Mouse (Mus musculus) cerebellum, postnatal 4 days (tissue): Measurements from ENCODE around the gene Pkig.
A peak's percentile ranks its signal among the peaks of the same experiment; 100 is the strongest.

Experiments used
- DNase-seq, 2 experiments: peaks; one replicate each; pipeline ENCODE4 v3.0.0; 2022; ENCODE audit warnings: low spot score in 2 of 2, mixed read lengths in 1 of 2

Pkig gene

GRCm38 (mm10) chr2:163710606-163711159 is 52.5 kb downstream of the Pkig start:
- DNase-seq, result no peak

- DNase-seq, result no peak
These were observed 53.2 kb downstream of the Pkig start for GRCm38 (mm10) chr2:163711368-163711868.

GRCm38 (mm10) chr2:163712473-163712872 is 54.3 kb downstream of the Pkig start:
- DNase-seq, result no peak

DNA sequence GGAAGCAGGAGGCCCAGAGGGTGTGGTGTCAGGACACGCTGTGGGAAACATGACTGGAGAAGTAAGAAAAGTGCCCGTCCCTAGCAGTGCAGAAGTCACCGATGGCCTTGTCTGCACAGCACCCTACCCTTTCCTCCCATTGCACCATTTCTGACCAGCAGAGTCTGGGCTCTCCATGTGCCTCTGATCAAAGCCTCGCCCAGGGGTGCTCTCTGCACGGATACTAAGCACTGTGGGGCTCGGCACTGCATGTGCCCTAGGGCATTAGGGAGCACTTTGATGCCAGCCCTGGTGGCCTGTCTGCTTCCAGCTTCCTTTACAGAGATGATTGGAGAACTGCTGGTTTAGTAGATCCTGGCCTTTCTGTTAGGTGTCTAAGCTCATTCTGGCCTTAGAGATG is 54.7 kb downstream of the Pkig start:
- DNase-seq, result no peak

GRCm38 (mm10) chr2:163713340-163713739 is 55.2 kb downstream of the Pkig start:
- DNase-seq, result no peak

DNA sequence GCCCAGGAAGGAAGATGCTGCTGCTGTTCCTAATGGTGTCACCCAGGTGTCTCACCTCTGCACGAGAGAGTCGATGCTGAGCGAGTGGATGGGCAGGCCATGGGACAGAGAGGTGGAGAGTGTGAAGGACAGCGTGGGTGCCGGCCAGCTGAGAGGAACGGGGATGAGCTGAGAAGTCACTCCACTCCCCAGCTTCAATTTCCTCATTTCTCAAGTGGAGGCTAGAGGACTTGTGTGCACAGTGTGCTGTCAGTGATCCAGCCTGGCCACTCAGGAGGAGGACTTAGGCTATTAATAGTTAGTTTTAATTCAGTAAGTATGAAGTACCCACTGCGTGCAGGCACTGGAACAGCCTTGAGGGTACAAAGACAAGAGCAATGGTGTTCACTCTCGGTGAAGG is 58.3 kb downstream of the Pkig start:
- DNase-seq, result no peak

GRCm38 (mm10) chr2:163716853-163717252 is 58.7 kb downstream of the Pkig start:
- DNase-seq, result no peak

- no peak for DNase-seq
These were observed 60.3 kb downstream of the Pkig start for GRCm38 (mm10) chr2:163718526-163718925.

GRCm38 (mm10) chr2:163718951-163719603 is 60.9 kb downstream of the Pkig start:
- DNase-seq, result peak; percentile 87 to 89

- DNase-seq, result peak in 1 of 2 experiments; percentile 21
These were observed 61.4 kb downstream of the Pkig start for GRCm38 (mm10) chr2:163719616-163720015.

DNA sequence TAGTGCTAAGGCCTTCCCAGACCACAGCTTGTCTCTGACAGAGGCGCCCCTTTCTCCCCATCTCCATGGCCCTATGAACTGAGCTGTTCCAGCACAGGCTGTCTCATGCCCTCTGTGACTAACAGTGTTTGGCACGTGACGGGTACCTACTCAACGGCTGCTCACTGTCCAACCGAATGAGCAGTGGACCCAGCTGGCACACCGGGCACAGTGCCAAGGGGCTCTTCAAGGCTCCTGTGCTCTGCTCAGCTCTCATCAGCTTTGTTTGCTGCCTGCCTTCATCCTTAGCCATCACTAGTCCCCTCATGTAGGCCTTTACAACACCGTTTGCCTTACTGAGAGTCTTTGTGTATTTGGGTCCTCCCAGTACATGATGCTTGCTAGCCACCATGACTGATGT is 64.4 kb downstream of the Pkig start:
- DNase-seq, result peak; percentile 57 to 89

DNA sequence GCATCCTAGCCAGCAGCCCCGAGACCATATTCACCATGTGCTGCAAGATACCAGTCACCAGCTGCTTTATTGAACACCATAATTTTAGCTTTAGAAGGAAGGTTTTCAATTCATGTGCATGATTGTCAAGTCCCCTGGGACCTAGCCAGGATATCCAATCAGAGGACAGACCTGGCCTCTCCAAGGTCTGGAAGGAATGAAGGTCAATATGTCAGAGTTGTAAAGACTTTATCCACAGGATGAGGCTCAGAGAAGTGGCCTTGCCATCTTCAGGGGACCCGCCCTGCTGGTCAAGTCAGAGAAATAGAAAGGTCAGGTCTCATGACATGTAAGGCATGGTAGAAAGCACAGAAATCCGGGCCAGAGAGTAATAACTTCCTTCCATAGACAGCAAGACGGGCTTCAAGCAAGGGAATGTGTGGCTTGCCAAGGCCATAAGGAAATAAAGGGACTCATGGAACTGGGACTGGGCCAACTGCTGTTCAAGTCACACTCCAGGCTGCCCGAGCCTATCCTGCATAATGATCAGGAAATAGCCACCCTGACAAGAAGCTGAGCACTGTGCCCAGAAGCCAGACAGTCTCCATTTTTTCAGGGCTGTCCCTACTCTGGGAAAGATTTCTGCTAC is 68.7 kb downstream of the Pkig start:
- no peak for DNase-seq

DNA sequence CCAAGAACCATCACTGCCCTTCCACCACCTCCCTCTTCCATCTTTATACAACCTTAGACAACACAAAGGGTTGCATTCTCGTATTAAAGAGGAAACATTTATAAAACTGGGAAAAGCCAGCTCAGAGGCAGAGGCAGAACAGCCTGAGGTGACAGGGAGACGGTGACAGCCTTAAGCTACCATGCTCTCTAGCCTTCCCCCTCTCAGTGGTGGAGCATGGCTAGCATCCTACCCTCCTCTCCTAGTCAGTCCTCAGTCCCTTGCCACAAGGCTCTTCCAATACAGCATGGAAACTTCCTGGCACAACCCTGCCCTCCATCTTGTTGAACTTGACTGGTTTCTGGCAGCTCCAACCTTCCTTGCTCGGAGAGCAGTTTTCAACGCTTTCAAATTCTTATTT is 70.1 kb downstream of the Pkig start:
- no peak for DNase-seq

GRCm38 (mm10) chr2:163732021-163732420 is 73.8 kb downstream of the Pkig start:
- DNase-seq, result no peak

DNA sequence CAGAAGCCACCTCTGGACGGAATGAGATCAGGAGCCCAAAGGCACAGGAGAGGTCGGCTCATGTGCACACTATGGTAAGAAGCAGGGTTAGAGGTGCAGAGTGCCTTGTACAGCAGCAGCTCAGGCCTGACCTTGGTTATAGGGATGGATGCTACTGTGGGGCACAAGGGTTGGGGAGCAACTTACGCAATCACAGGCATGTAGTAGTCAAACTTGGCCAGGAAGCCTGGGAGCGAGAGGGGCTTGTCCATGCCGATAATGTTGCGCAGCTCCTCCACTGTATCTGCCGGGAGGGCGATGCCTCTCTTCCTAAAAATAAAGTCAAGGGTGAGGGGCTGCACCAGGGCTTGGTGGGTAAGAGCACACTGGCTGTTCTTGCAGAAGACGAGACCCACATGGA is 77.0 kb downstream of the Pkig start:
- DNase-seq, result no peak

DNA sequence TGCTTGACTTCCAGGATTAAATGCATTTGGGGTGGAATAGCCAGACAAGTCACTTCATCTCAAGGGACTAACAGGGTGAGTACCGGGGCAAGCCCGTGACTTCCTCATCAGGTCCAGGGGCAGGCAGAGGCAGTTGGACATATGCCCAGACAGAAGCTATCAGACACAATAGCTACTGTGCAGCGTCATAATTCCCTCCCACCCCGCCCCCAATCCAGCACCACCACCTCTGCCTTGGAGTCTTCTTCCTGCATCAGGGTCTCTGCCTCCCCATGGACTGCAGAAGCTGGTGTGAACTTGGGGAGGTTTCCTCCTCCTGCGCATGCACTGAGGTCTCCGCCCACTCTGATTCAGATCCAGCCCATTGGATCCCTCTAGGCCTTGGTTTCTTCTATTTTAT is 77.8 kb downstream of the Pkig start:
- DNase-seq, result no peak

- no peak for DNase-seq
These were observed 84.5 kb downstream of the Pkig start for GRCm38 (mm10) chr2:163742656-163743055.

- DNase-seq, result no peak
These were observed 85.2 kb downstream of the Pkig start for GRCm38 (mm10) chr2:163743357-163743756.

GRCm38 (mm10) chr2:163744801-163745570 is 86.8 kb downstream of the Pkig start:
- DNase-seq, result no peak

DNA sequence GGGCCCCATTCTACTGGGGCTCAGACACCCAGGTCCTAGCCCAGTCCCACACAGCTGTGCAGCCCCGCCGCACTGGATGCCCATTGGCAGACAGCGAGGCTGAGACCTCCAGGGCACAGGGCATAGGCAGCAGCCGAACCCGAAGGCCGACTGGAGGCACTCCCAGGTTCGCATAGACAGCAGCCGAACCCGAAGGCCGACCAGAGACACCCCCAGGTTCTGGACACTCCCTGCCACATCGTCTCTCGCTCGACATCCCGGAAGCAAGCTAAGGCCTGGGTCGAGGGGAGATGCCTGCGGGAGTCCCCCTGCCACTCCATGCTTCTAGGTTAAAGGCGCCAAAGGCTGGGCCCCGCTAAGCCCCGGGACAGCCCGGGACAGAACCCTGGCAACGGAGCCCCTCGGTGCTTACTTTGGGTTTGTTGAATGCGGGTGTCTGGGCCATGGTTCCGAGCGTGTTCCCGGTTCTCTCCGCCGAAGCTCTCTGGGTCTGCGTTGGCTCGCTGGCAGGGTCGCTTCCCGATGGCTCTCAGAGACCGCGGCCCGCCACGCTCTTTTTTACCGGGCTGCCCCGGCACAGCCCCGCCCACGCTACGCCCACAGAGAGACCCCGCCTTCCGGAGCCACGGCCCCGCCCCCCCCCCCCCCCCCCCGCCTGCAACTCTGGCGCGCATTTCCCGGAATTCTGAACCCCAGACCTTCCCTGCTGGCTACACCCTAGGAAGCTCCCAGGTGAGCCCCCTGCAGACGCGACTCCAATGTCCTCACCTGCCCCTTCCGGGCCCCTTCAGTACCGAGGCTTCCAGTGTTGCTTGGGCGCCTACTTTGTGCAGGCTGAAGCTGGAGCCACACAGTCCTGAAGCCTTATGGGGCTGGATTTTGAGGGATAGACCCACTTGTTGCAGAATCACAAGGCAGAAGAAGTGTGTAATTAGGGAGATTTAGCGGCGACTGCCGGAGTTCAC is 91.7 kb downstream of the Pkig start, which contains the start of gene Ada:
Ada (minus strand) TSS at position 593 of the 965 bp plus-strand sequence.
- peak in 1 of 2 experiments; percentile 35 for DNase-seq

DNA sequence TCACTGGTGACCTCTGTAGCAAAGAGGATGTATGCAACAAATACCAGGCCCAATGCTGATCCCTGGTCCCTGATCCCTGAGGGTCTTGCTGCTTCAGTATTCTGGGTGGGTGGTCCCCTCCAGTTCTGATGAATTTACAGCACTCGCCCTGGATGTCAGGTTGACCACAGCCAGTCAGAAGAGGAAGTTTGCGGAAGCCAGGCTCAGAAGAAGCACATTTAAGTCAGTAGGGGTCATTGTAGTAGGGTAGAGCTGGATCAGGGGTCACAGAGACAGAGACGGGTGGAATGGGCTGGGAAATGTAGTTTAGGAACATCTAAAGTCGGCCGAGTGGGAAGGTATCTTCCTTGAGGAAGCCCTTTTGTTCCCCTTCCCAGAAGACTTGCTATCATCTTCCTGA is 96.0 kb downstream of the Pkig start:
- no peak for DNase-seq
